Mouse (Mus musculus): ENCODE results near the gene Ric3.

Ric3 gene

GRCm38 (mm10) chr7:108996156-108996555, 87.0 kb downstream of the Ric3 start:
- DNase-seq, result no peak

GRCm38 (mm10) chr7:108993881-108994291, 89.2 kb downstream of the Ric3 start:
- DNase-seq, result no peak

GRCm38 (mm10) chr7:108993230-108993629, 89.9 kb downstream of the Ric3 start:
- no peak for DNase-seq

- DNase-seq, result no peak
Measured at GRCm38 (mm10) chr7:108991207-108991606, 91.9 kb downstream of the Ric3 start.

GRCm38 (mm10) chr7:108985934-108986708, 97.0 kb downstream of the Ric3 start:
- DNase-seq, result no peak
